30 mouse cellular contexts compared by ENCODE assay signal in genomic region chr5:130197981-130198380, GRCm38 (mm10). TPM values are rescaled to one million over a fixed set of nuclear protein-coding genes. Genes with fewer than 3 reads are reported as not detected.
DNase-seq lines count a peak whose midpoint lies in the region; ATAC-seq and TF ChIP-seq lines count a peak whose summit lies in the region.
"Had no signal": no experiment of that assay in that cellular context is flagged by ENCODE, and none has a peak within 500 bp of the region (broad histone marks: within the 10 kb centered on the region; RNA-seq: fewer than 3 reads in every experiment).

No protein-coding gene starts in this region.

- peaks cover 20% of the 10 kb centered on the region; the same call in 1 of the 2 replicates for H3K4me1 ChIP-seq in kidney, adult 2 months (ENCODE audit: control insufficient read depth, insufficient read depth, low read length)
- peaks cover 2 to 6% of the 10 kb centered on the region in 2 experiments; a peak in 3 of 4 replicates for H3K4me1 ChIP-seq in ES-E14 (ENCODE audit: control insufficient read depth in 2 of 2, insufficient read depth in 2 of 2, low read length in 2 of 2, poor library complexity in 1 of 2)
- H3K4me1 ChIP-seq in midbrain, postnatal 0 days (ENCODE audit: insufficient read depth, low read length), result no peaks in the 10 kb centered on the region
- H3K4me1 ChIP-seq: embryonic facial prominence, embryonic 13.5 days; forebrain, embryonic 12.5 days; forebrain, embryonic 15.5 days; hindbrain, embryonic 10.5 days; hindbrain, embryonic 13.5 days; intestine, embryonic 15.5 days had no signal

- H3K27me3 ChIP-seq in kidney, adult 2 months (replicated peaks; ENCODE audit: control insufficient read depth, insufficient read depth, low read length), result no peaks in the 10 kb centered on the region
- H3K27me3 ChIP-seq in midbrain, postnatal 0 days (ENCODE audit: insufficient read depth, low read length), result no peaks in the 10 kb centered on the region
- H3K27me3 ChIP-seq: CH12.LX; embryonic facial prominence, embryonic 13.5 days; forebrain, embryonic 12.5 days; forebrain, embryonic 15.5 days; heart, embryonic 12.5 days; heart, embryonic 15.5 days; hindbrain, embryonic 13.5 days; intestine, embryonic 15.5 days had no signal

- peak overlapping the region; percentile 70 for H3K4me3 ChIP-seq in gastrocnemius, adult 2 months
- no peak overlapping the region for H3K4me3 ChIP-seq in kidney, adult 2 months (ENCODE audit: insufficient read depth, low read depth, low read length)
- no peak overlapping the region for H3K4me3 ChIP-seq in ES-E14 (ENCODE audit: insufficient read depth in 1 of 2, low read depth in 1 of 2, low read length in 2 of 2, poor library complexity in 1 of 2, severe bottlenecking in 1 of 2)
- no peak overlapping the region for H3K4me3 ChIP-seq in midbrain, postnatal 0 days (ENCODE audit: low read depth, low read length)
- H3K4me3 ChIP-seq: embryonic facial prominence, embryonic 10.5 days; embryonic facial prominence, embryonic 13.5 days; erythroblast, embryonic 14.5 days; forebrain, embryonic 12.5 days; forebrain, embryonic 15.5 days; heart, embryonic 12.5 days; heart, embryonic 15.5 days; hindbrain, embryonic 10.5 days; hindbrain, embryonic 13.5 days; intestine, embryonic 15.5 days had no signal

- peak; percentile 59 for DNase-seq in gastrocnemius, adult 2 months
- no peak for DNase-seq in gastrocnemius, postnatal 36 days
- no peak for DNase-seq in kidney, adult 2 months
- no peak for DNase-seq in kidney, postnatal 4 days
- DNase-seq in ES-E14 (ENCODE audit: low read depth, low spot score), result no peak
- DNase-seq in midbrain, postnatal 0 days (ENCODE audit: low spot score), result no peak
- DNase-seq: adrenal gland, adult 8-10 months; adrenal gland, postnatal 25 days; B cell, adult 2 months; cerebellum, adult 11-12 months; cerebellum, adult 8-10 months; cerebellum, postnatal 10 days; cerebellum, postnatal 36 days; embryo, embryonic 11 days; heart, adult 18-20 months; heart, postnatal 10 days; heart, postnatal 36 days had no signal

- no peak for TF ChIP-seq POLR2A in kidney, adult 2 months (IDR thresholded peaks at IDR 0.05; ENCODE audit: low read depth, low read length)

- H3K27ac ChIP-seq in gastrocnemius, adult 2 months, result peak overlapping the region; percentile 96
- peak overlapping the region; percentile 35 for H3K27ac ChIP-seq in kidney, adult 2 months (ENCODE audit: insufficient read depth, low read depth, low read length)
- H3K27ac ChIP-seq in ES-E14 (ENCODE audit: insufficient read depth, low read depth, low read length, poor library complexity, severe bottlenecking), result peak overlapping the region; percentile 51; the same call in 1 of the 2 replicates
- no peak overlapping the region for H3K27ac ChIP-seq in midbrain, postnatal 0 days (ENCODE audit: low read depth, low read length)
- H3K27ac ChIP-seq: embryonic facial prominence, embryonic 10.5 days; embryonic facial prominence, embryonic 13.5 days; forebrain, embryonic 12.5 days; forebrain, embryonic 15.5 days; heart, embryonic 15.5 days; hindbrain, embryonic 10.5 days; hindbrain, embryonic 13.5 days; intestine, embryonic 15.5 days had no signal

- peak; percentile 23; the same call in 1 of the 2 replicates for TF ChIP-seq CTCF in gastrocnemius, adult 2 months (IDR thresholded peaks at IDR 0.05)
- TF ChIP-seq CTCF in kidney, adult 2 months (conservative IDR thresholded peaks at IDR 0.05; ENCODE audit: insufficient read depth, insufficient read length, low read depth, low read length), result no peak
- TF ChIP-seq CTCF in midbrain, postnatal 0 days (IDR thresholded peaks at IDR 0.05), result no peak

- no peak overlapping the region for H3K9ac ChIP-seq in ES-E14 (ENCODE audit: insufficient read depth, low read depth, low read length, poor library complexity, severe bottlenecking)
- H3K9ac ChIP-seq in midbrain, postnatal 0 days (replicated peaks; ENCODE audit: low read length, poor library complexity, severe bottlenecking), result no peak overlapping the region
- H3K9ac ChIP-seq: embryonic facial prominence, embryonic 13.5 days; forebrain, embryonic 12.5 days; forebrain, embryonic 15.5 days; heart, embryonic 12.5 days; heart, embryonic 15.5 days; hindbrain, embryonic 13.5 days; intestine, embryonic 15.5 days had no signal

- WGBS in kidney, adult 2 months, result 66% methylated on average over 7 of the region's 7 CpGs
- WGBS in midbrain, postnatal 0 days, result 94% methylated on average over 7 of the region's 7 CpGs

- no peaks in the 10 kb centered on the region for H3K9me3 ChIP-seq in ES-E14 (ENCODE audit: control insufficient read depth, insufficient read depth, low read depth, low read length)
- H3K9me3 ChIP-seq in midbrain, postnatal 0 days (ENCODE audit: low read length), result no peaks in the 10 kb centered on the region
- H3K9me3 ChIP-seq: embryonic facial prominence, embryonic 10.5 days; embryonic facial prominence, embryonic 13.5 days; forebrain, embryonic 12.5 days; forebrain, embryonic 15.5 days; heart, embryonic 12.5 days; heart, embryonic 15.5 days; hindbrain, embryonic 10.5 days; hindbrain, embryonic 13.5 days; intestine, embryonic 15.5 days had no signal

- no peak overlapping the region for H3K4me2 ChIP-seq in midbrain, postnatal 0 days (ENCODE audit: low read depth, low read length, poor library complexity, severe bottlenecking)
- H3K4me2 ChIP-seq: embryonic facial prominence, embryonic 13.5 days; forebrain, embryonic 12.5 days; forebrain, embryonic 15.5 days; heart, embryonic 12.5 days; heart, embryonic 15.5 days; hindbrain, embryonic 13.5 days; intestine, embryonic 15.5 days had no signal

- intact Hi-C loops in gastrocnemius, adult 2 months (cut with DNase I), result loop anchor here (2.0 kb wide), 1 partner anchor 25 kb away; no protein-coding TSS in a partner anchor
- intact Hi-C loops in gastrocnemius, postnatal 36 days (cut with DNase I), result no loop called here

- in situ Hi-C loops in ES-E14 (cut with MboI; ENCODE audit: low sequenced_read_pairs in 2 of 2, unreplicated experiment in 2 of 2), result no loop called here

- no peak for ATAC-seq in midbrain, postnatal 0 days (ENCODE audit: low FRiP score)
- ATAC-seq: activated CD4-positive, CD25-positive, alpha-beta regulatory T cell, adult 4 months; forebrain, embryonic 15.5 days; hindbrain, embryonic 16.5 days; intestine, embryonic 15.5 days had no signal

- H3K36me3 ChIP-seq in kidney, adult 2 months (ENCODE audit: control insufficient read depth, insufficient read depth, low read length), result peaks cover 7% of the 10 kb centered on the region; the same call in 1 of the 2 replicates
- H3K36me3 ChIP-seq in ES-E14 (ENCODE audit: control insufficient read depth, insufficient read depth, low read length, poor library complexity, severe bottlenecking), result peaks cover 9% of the 10 kb centered on the region
- peaks cover 18% of the 10 kb centered on the region for H3K36me3 ChIP-seq in midbrain, postnatal 0 days (ENCODE audit: insufficient read depth, low read length)

TF ChIP-seq in ES-E14, 5 proteins besides CTCF, POLR2A, EP300 and RAD21:
- no peak for TF ChIP-seq ZC3H11A (IDR thresholded peaks at IDR 0.05; ENCODE audit: borderline replicate concordance, low read depth, low read length)
- no peak for TF ChIP-seq CHD2 (IDR thresholded peaks at IDR 0.05; ENCODE audit: low read depth, low read length)
- TF ChIP-seq MAFK (IDR thresholded peaks at IDR 0.05; ENCODE audit: insufficient read depth, low read depth, low read length), result no peak
- TF ChIP-seq ZNF384 (IDR thresholded peaks at IDR 0.05; ENCODE audit: low read depth, low read length), result no peak
- TF ChIP-seq HCFC1 (IDR thresholded peaks at IDR 0.05; ENCODE audit: borderline replicate concordance, insufficient read depth, low read length), result no peak

RNA-seq across cellular contexts. Expression of gene Tmem248, which starts 18.9 kb away (rescaled TPM):
- total RNA-seq in gastrocnemius, adult 2 months (2021), result 10 to 100 TPM; 42.9 to 46.7 TPM
- 10 to 100 TPM; 30.9 to 43.7 TPM for total RNA-seq in gastrocnemius, postnatal 36 days (2021)
- polyA plus RNA-seq in kidney, adult 2 months (2012; rRNA removed), result 29.2 and 30.9 TPM in 2 replicates
- 83.1 and 92.9 TPM in 2 replicates for total RNA-seq in ES-E14 (2012; rRNA removed)
- 46.9 and 50.1 TPM in 2 replicates for total RNA-seq in midbrain, postnatal 0 days (2014; rRNA removed)
- polyA plus RNA-seq in midbrain, postnatal 0 days (2015; fragmentation: Nextera tagmentation; extraction: Ambion mirVana), result 28.6 and 31.6 TPM in 2 replicates

RNA-seq across cellular contexts. Expression of gene Rabgef1, which starts 26.4 kb away (rescaled TPM):
- total RNA-seq in gastrocnemius, adult 2 months (2021), result 100 to 1,000 TPM in 1 of 2 experiments, 10 to 100 TPM in 1; 90.5 to 140 TPM
- 10 to 100 TPM; 67.7 to 81.8 TPM for total RNA-seq in gastrocnemius, postnatal 36 days (2021)
- polyA plus RNA-seq in kidney, adult 2 months (2012; rRNA removed), result 18.4 and 20.9 TPM in 2 replicates
- 17.0 and 18.2 TPM in 2 replicates for total RNA-seq in ES-E14 (2012; rRNA removed)
- 15.5 and 24.2 TPM in 2 replicates for total RNA-seq in midbrain, postnatal 0 days (2014; rRNA removed)
- 31.3 and 34.1 TPM in 2 replicates for polyA plus RNA-seq in midbrain, postnatal 0 days (2015; fragmentation: Nextera tagmentation; extraction: Ambion mirVana)

RNA-seq across cellular contexts. Expression of gene Kctd7, which starts 53.3 kb away (rescaled TPM):
- 1 to 10 TPM; 2.4 to 2.9 TPM for total RNA-seq in gastrocnemius, adult 2 months (2021)
- total RNA-seq in gastrocnemius, postnatal 36 days (2021), result 1 to 10 TPM; 1.8 to 2.2 TPM
- polyA plus RNA-seq in kidney, adult 2 months (2012; rRNA removed), result 2.4 and 4.3 TPM in 2 replicates
- total RNA-seq in ES-E14 (2012; rRNA removed), result 1.0 and 1.2 TPM in 2 replicates
- total RNA-seq in midbrain, postnatal 0 days (2014; rRNA removed), result 19.5 and 22.3 TPM in 2 replicates
- polyA plus RNA-seq in midbrain, postnatal 0 days (2015; fragmentation: Nextera tagmentation; extraction: Ambion mirVana), result 12.2 and 14.3 TPM in 2 replicates

RNA-seq across cellular contexts. Expression of gene Sbds, which starts 57.3 kb away (rescaled TPM):
- total RNA-seq in gastrocnemius, adult 2 months (2021), result 10 to 100 TPM; 27.5 to 34.5 TPM
- 10 to 100 TPM; 24.1 to 24.6 TPM for total RNA-seq in gastrocnemius, postnatal 36 days (2021)
- polyA plus RNA-seq in kidney, adult 2 months (2012; rRNA removed), result 33.7 and 40.7 TPM in 2 replicates
- 50.6 and 61.0 TPM in 2 replicates for total RNA-seq in ES-E14 (2012; rRNA removed)
- total RNA-seq in midbrain, postnatal 0 days (2014; rRNA removed), result 16.6 and 20.3 TPM in 2 replicates
- polyA plus RNA-seq in midbrain, postnatal 0 days (2015; fragmentation: Nextera tagmentation; extraction: Ambion mirVana), result 39.8 and 46.4 TPM in 2 replicates

RNA-seq across cellular contexts. Expression of gene Tyw1, which starts 57.4 kb away (rescaled TPM):
- total RNA-seq in gastrocnemius, adult 2 months (2021), result 1 to 10 TPM; 9.5 TPM
- total RNA-seq in gastrocnemius, postnatal 36 days (2021), result 10 to 100 TPM in 1 of 2 experiments, 1 to 10 TPM in 1; 9.6 to 10.3 TPM
- 12.1 and 12.7 TPM in 2 replicates for polyA plus RNA-seq in kidney, adult 2 months (2012; rRNA removed)
- total RNA-seq in ES-E14 (2012; rRNA removed), result 87.9 and 135 TPM in 2 replicates
- total RNA-seq in midbrain, postnatal 0 days (2014; rRNA removed), result 18.3 and 21.3 TPM in 2 replicates
- polyA plus RNA-seq in midbrain, postnatal 0 days (2015; fragmentation: Nextera tagmentation; extraction: Ambion mirVana), result 16.3 and 18.0 TPM in 2 replicates
